In genomic region chr17:24528560-24528918, GRCm38 (mm10) we compare ENCODE assay signal across 8 mouse cellular contexts. TPM values are rescaled to one million over a fixed set of nuclear protein-coding genes. Genes with fewer than 3 reads are reported as not detected.
DNase-seq lines count a peak whose midpoint lies in the region; ATAC-seq lines count a peak whose summit lies in the region.

No protein-coding gene starts in this region.

- H3K4me2 ChIP-seq in heart, embryonic 12.5 days, result peak overlapping the region; percentile 89
- H3K4me2 ChIP-seq in forebrain, embryonic 13.5 days, result peak overlapping the region; percentile 82
- peak overlapping the region; percentile 79 for H3K4me2 ChIP-seq in liver, embryonic 16.5 days (ENCODE audit: low read depth, low read length)

- H3K9me3 ChIP-seq in heart, embryonic 12.5 days (replicated peaks), result no peaks in the 10 kb centered on the region
- no peaks in the 10 kb centered on the region for H3K9me3 ChIP-seq in forebrain, embryonic 13.5 days (replicated peaks)
- no peaks in the 10 kb centered on the region for H3K9me3 ChIP-seq in liver, embryonic 16.5 days (replicated peaks; ENCODE audit: control insufficient read depth, low read length)

- H3K4me3 ChIP-seq in heart, embryonic 12.5 days, result peak overlapping the region; percentile 79
- H3K4me3 ChIP-seq in forebrain, embryonic 13.5 days, result peak overlapping the region; percentile 87
- H3K4me3 ChIP-seq in liver, embryonic 16.5 days (ENCODE audit: low read depth, low read length), result peak overlapping the region; percentile 92

- no peaks in the 10 kb centered on the region for H3K27me3 ChIP-seq in heart, embryonic 12.5 days (replicated peaks)
- H3K27me3 ChIP-seq in forebrain, embryonic 13.5 days, result no peaks in the 10 kb centered on the region
- H3K27me3 ChIP-seq in liver, embryonic 16.5 days (ENCODE audit: control insufficient read depth, insufficient read depth, low read depth, low read length), result no peaks in the 10 kb centered on the region

- no peak for ATAC-seq in heart, embryonic 12.5 days (ENCODE audit: insufficient number of reproducible peaks, low FRiP score)
- no peak for ATAC-seq in forebrain, embryonic 13.5 days
- no peak for ATAC-seq in liver, embryonic 16.5 days (ENCODE audit: low read depth)

- under 1% methylated on average over 8 of the region's 8 CpGs for WGBS in heart, embryonic 12.5 days
- under 1% methylated on average over 8 of the region's 8 CpGs for WGBS in forebrain, embryonic 13.5 days
- under 1% methylated on average over 8 of the region's 8 CpGs for WGBS in liver, embryonic 16.5 days (ENCODE audit: insufficient replicate concordance)

- peaks cover 20% of the 10 kb centered on the region for H3K36me3 ChIP-seq in heart, embryonic 12.5 days
- H3K36me3 ChIP-seq in forebrain, embryonic 13.5 days (ENCODE audit: poor library complexity, severe bottlenecking), result peaks cover 22% of the 10 kb centered on the region
- H3K36me3 ChIP-seq in liver, embryonic 16.5 days (ENCODE audit: control insufficient read depth, insufficient read depth), result no peaks in the 10 kb centered on the region

- H3K9ac ChIP-seq in heart, embryonic 12.5 days, result peak overlapping the region; percentile 87
- peak overlapping the region; percentile 85 for H3K9ac ChIP-seq in forebrain, embryonic 13.5 days
- H3K9ac ChIP-seq in liver, embryonic 16.5 days (ENCODE audit: low read depth, low read length), result peak overlapping the region; percentile 75

- H3K4me1 ChIP-seq in heart, embryonic 12.5 days (replicated peaks), result peaks cover 73% of the 10 kb centered on the region
- H3K4me1 ChIP-seq in forebrain, embryonic 13.5 days, result peaks cover 76% of the 10 kb centered on the region
- H3K4me1 ChIP-seq in liver, embryonic 16.5 days (ENCODE audit: control insufficient read depth, low read depth, low read length), result peaks cover 34% of the 10 kb centered on the region

- peak overlapping the region; percentile 87 for H3K27ac ChIP-seq in heart, embryonic 12.5 days (ENCODE audit: poor library complexity, severe bottlenecking)
- H3K27ac ChIP-seq in forebrain, embryonic 13.5 days, result peak overlapping the region; percentile 85
- H3K27ac ChIP-seq in liver, embryonic 16.5 days (ENCODE audit: low read length), result peak overlapping the region; percentile 87

- DNase-seq in heart, adult 11 months, result no peak
- peak; percentile 83 for DNase-seq in CD4-positive helper T cell, adult 2 months (ENCODE audit: low read depth, low spot score)
- DNase-seq in gastrocnemius, postnatal 10 days, result no peak
- DNase-seq in MN1 (ENCODE audit: low spot score), result no peak
- DNase-seq in kidney, postnatal 10 days, result no peak

RNA-seq across cellular contexts. Expression of gene Traf7, which starts 0.8 kb away (rescaled TPM):
- polyA plus RNA-seq in heart, embryonic 12.5 days (2016; fragmentation: Nextera tagmentation; extraction: Ambion mirVana), result 71.8 and 81.4 TPM in 2 replicates
- polyA plus RNA-seq in forebrain, embryonic 13.5 days (2015; fragmentation: Nextera tagmentation; extraction: Ambion mirVana), result 97.1 and 109 TPM in 2 replicates
- polyA plus RNA-seq in liver, embryonic 16.5 days (2015; fragmentation: Nextera tagmentation; extraction: Ambion mirVana), result 28.5 and 29.6 TPM in 2 replicates
- total RNA-seq in gastrocnemius, postnatal 10 days (2021), result 10 to 100 TPM; 47.2 to 60.9 TPM

RNA-seq across cellular contexts. Expression of gene Rab26, which starts 5.5 kb away (rescaled TPM):
- polyA plus RNA-seq in heart, embryonic 12.5 days (2016; fragmentation: Nextera tagmentation; extraction: Ambion mirVana), result 1.2 TPM in 2 replicates
- polyA plus RNA-seq in forebrain, embryonic 13.5 days (2015; fragmentation: Nextera tagmentation; extraction: Ambion mirVana), result 3.7 and 4.1 TPM in 2 replicates
- polyA plus RNA-seq in liver, embryonic 16.5 days (2015; fragmentation: Nextera tagmentation; extraction: Ambion mirVana), result 0.46 and 0.87 TPM in 2 replicates
- under 1 TPM; 0.18 to 0.47 TPM for total RNA-seq in gastrocnemius, postnatal 10 days (2021)

RNA-seq across cellular contexts. Expression of gene Pkd1, which starts 21.1 kb away (rescaled TPM):
- 18.1 and 18.9 TPM in 2 replicates for polyA plus RNA-seq in heart, embryonic 12.5 days (2016; fragmentation: Nextera tagmentation; extraction: Ambion mirVana)
- 11.9 and 16.9 TPM in 2 replicates for polyA plus RNA-seq in forebrain, embryonic 13.5 days (2015; fragmentation: Nextera tagmentation; extraction: Ambion mirVana)
- polyA plus RNA-seq in liver, embryonic 16.5 days (2015; fragmentation: Nextera tagmentation; extraction: Ambion mirVana), result 2.7 and 4.0 TPM in 2 replicates
- 10 to 100 TPM; 34.6 to 49.1 TPM for total RNA-seq in gastrocnemius, postnatal 10 days (2021)

RNA-seq across cellular contexts. Expression of gene Caskin1, which starts 40.1 kb away (rescaled TPM):
- polyA plus RNA-seq in heart, embryonic 12.5 days (2016; fragmentation: Nextera tagmentation; extraction: Ambion mirVana), result 0.64 and 0.77 TPM in 2 replicates
- 15.0 and 16.7 TPM in 2 replicates for polyA plus RNA-seq in forebrain, embryonic 13.5 days (2015; fragmentation: Nextera tagmentation; extraction: Ambion mirVana)
- polyA plus RNA-seq in liver, embryonic 16.5 days (2015; fragmentation: Nextera tagmentation; extraction: Ambion mirVana), result 0.08 and 0.13 TPM in 2 replicates
- total RNA-seq in gastrocnemius, postnatal 10 days (2021), result under 1 TPM; 0.56 to 0.68 TPM

RNA-seq across cellular contexts. Expression of gene Mlst8, which starts 49.7 kb away (rescaled TPM):
- polyA plus RNA-seq in heart, embryonic 12.5 days (2016; fragmentation: Nextera tagmentation; extraction: Ambion mirVana), result 17.8 and 20.5 TPM in 2 replicates
- polyA plus RNA-seq in forebrain, embryonic 13.5 days (2015; fragmentation: Nextera tagmentation; extraction: Ambion mirVana), result 33.9 and 39.1 TPM in 2 replicates
- polyA plus RNA-seq in liver, embryonic 16.5 days (2015; fragmentation: Nextera tagmentation; extraction: Ambion mirVana), result 11.8 and 11.9 TPM in 2 replicates
- total RNA-seq in gastrocnemius, postnatal 10 days (2021), result 10 to 100 TPM; 10.8 to 12.1 TPM
